Mouse (Mus musculus) testis, adult 2 months (tissue): ENCODE measurements around the gene Cask. TPM values are rescaled to one million over a fixed set of nuclear protein-coding genes. Genes with fewer than 3 reads are reported as not detected.

Experiments
- H3K27ac ChIP-seq: fragments of 200-500 bp; 2 replicates; pipeline ENCODE4 v1.5.1; 2012; ENCODE audit warnings: low read depth, low read length; ENCODE audit not compliant: control insufficient read depth, insufficient read depth
- H3K27me3 ChIP-seq: fragments of 200-500 bp; 2 replicates; pipeline ENCODE4 v1.6.1; 2012; ENCODE audit warnings: mild to moderate bottlenecking, low read length, moderate library complexity; ENCODE audit not compliant: control insufficient read depth, insufficient read depth
- H3K36me3 ChIP-seq: fragments of 200-500 bp; 2 replicates; pipeline ENCODE4 v1.6.1; 2012; ENCODE audit warnings: mild to moderate bottlenecking, low read length; ENCODE audit not compliant: control insufficient read depth, insufficient read depth
- H3K4me1 ChIP-seq: fragments of 200-500 bp; 2 replicates; pipeline ENCODE4 v1.6.1; 2012; ENCODE audit warnings: low read length; ENCODE audit not compliant: control insufficient read depth, insufficient read depth
- H3K4me3 ChIP-seq: fragments of 200-500 bp; 2 replicates; pipeline ENCODE4 v1.5.1; 2012; ENCODE audit warnings: low read depth, mild to moderate bottlenecking, low read length, moderate library complexity, mixed read lengths; ENCODE audit not compliant: control insufficient read depth
- CTCF ChIP-seq: fragments of 200-500 bp; IDR thresholded peaks from 2 replicates; pipeline ENCODE4 v1.5.1; 2012; ENCODE audit warnings: low read depth, mild to moderate bottlenecking, inconsistent platforms, low read length, moderate library complexity; ENCODE audit not compliant: control insufficient read depth, insufficient read depth, insufficient replicate concordance
- POLR2A ChIP-seq: fragments of 200-500 bp; IDR thresholded peaks from 2 replicates; pipeline ENCODE4 v1.6.1; 2012; ENCODE audit warnings: low read depth, mild to moderate bottlenecking, inconsistent platforms, low read length, moderate library complexity; ENCODE audit not compliant: control insufficient read depth
- polyA plus RNA-seq: library from polyadenylated mRNA; depleted of rRNA; stranded (reverse); fragments of >200 nt; gene quantifications from 2 replicates; pipeline ENCODE4 v1.2.3, GENCODE M21; 2012

The Cask gene
- polyA plus RNA-seq, 1 experiment, result 0.99 TPM

DNA sequence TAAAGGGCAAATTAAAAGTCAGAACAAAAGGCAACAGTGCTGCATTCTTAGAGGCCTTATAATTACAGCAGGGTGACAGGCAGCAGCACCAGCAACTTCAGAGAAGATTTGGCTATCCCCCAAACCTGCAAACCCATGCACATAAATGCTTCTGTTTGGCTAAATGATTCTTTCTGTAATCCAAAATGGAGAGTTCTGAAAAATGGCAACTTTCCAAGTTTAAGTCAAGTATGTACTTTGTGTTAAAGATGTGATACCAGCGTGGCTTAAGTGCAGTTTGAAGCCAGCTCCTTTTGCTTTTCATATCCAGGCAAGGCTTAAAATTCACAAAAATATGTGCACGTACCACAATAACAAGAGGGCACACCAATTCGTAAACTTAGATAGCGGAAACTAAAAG lies 299.6 kb downstream of the Cask start:
- Histone ChIP-seq H3K4me1 (no peaks in the 10 kb centered on the region), H3K36me3 (no peaks in the 10 kb centered on the region), H3K27ac (no peak overlapping the region), H3K27me3 (no peaks in the 10 kb centered on the region), H3K4me3 (no peak overlapping the region)
- no peak for TF ChIP-seq CTCF
- TF ChIP-seq POLR2A, result no peak

DNA sequence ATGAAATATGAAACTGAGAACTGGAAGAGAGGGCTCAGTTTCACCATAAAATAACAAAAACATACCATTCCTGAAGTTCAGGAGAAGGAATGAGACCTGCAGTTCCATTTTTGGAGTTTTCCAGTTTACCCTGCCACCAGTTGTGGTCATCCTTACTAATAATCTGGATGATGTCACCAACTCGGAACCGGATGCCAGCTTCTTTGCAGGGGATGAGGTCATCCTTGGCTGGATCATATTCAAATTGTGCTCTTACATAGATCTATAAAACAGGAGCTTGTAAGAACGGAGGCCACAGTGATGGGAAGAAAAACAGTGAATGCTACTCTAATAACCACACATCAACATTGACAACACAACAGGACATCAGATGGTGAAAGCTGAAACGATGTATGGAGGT lies 302.1 kb downstream of the Cask start:
- no peaks in the 10 kb centered on the region for H3K36me3 ChIP-seq
- H3K27ac ChIP-seq, result no peak overlapping the region
- H3K4me3 ChIP-seq, result no peak overlapping the region
- H3K27me3 ChIP-seq, result no peaks in the 10 kb centered on the region
- no peaks in the 10 kb centered on the region for H3K4me1 ChIP-seq
- TF ChIP-seq CTCF, result no peak
- no peak for TF ChIP-seq POLR2A

DNA sequence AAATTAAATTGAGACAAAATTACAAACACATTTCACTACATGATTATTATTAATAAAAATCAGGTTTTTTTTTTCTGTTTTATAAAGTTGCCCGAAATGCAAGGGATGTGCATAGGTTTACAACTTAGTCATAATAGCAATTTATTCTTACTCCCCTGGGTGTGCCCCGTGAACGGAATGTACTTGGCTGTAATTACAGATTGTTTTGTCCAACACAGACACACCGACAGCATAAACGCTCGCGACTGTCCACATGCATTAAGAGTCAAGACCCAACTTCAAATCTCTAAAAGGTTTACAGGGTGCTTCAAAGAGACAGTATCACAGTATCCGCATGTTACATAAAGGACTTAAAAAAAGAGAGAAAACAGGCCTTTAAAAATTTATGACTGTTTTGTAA lies 329.9 kb downstream of the Cask start:
- no peaks in the 10 kb centered on the region for H3K36me3 ChIP-seq
- H3K27me3 ChIP-seq, result no peaks in the 10 kb centered on the region
- H3K27ac ChIP-seq, result no peak overlapping the region
- H3K4me3 ChIP-seq, result no peak overlapping the region
- no peaks in the 10 kb centered on the region for H3K4me1 ChIP-seq
- TF ChIP-seq CTCF (no peak), POLR2A (no peak)

DNA sequence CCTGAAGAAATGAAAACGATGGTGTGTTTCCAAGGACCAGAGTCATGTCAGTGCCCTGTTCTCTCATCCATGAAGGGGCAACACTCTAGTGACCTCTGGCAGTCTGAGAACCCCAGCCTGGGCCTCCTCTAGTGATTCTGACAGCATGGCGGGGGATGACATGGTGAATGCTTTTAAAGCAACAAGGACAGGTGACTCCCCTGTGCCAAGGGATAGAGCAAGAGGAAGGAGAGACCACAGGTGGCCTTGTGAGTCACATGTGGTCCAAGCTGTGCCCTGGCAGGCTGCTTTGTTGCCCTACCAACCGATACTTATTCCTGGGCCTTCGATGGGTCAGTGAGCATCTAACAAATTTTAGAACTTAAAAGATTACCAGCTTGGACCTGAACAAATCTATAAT lies 330.6 kb downstream of the Cask start:
- Histone ChIP-seq H3K27ac (no peak overlapping the region), H3K36me3 (no peaks in the 10 kb centered on the region), H3K27me3 (no peaks in the 10 kb centered on the region), H3K4me3 (no peak overlapping the region), H3K4me1 (no peaks in the 10 kb centered on the region)
- TF ChIP-seq POLR2A, result no peak
- TF ChIP-seq CTCF, result no peak

DNA sequence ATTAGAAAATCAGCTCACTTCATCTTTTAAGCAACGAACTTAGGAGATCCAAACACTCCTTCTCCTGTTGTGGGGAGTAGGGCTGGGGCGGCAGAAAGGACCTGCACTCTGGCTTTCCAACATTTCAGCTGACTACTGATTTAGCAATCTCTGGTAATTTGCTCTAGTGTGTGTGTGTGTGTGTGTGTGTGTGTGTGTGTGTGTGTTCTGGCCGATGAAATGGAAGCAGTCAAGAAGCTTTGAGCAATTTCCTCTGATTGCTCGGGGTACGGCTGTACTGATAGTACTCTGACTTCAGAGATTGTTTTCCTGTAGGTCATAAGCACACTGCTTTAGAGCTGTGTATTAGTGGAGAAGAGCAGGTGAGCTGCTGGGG lies 331.8 kb downstream of the Cask start:
- Histone ChIP-seq H3K27ac (no peak overlapping the region), H3K4me1 (no peaks in the 10 kb centered on the region), H3K27me3 (no peaks in the 10 kb centered on the region), H3K4me3 (no peak overlapping the region), H3K36me3 (no peaks in the 10 kb centered on the region)
- TF ChIP-seq CTCF, result no peak
- no peak for TF ChIP-seq POLR2A

DNA sequence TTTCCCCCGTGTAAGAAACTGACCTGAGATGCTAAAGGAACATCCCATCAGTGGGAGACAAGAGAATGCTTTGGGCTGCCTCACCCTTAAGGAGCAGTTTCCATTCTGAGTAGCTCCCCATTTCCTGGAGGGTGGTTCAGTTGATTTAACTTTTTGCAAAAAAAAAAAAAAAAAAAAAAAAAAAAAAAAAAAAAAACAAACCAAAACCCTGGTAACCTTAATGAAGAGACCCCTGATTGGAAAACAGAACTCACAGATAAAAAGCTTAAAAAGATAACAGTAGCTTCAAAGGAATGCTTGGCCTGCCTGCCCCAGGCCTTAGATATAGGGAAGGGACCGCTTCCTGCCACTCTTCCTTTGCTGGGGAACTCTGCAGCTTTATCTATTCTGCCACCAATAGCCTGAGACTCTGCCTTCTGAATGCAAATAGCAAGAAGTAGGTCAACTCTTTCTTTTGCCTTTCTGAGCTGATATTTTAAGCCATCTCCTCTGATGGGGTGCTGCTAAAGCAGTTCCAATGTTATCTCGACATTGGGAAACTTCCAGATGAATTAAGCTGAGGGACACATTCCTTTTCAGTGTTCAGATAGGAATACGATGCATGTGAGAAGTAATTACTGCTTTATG lies 332.3 kb downstream of the Cask start:
- H3K27me3 ChIP-seq, result no peaks in the 10 kb centered on the region
- no peak overlapping the region for H3K4me3 ChIP-seq
- no peak for TF ChIP-seq CTCF
- no peak for TF ChIP-seq POLR2A
- no peaks in the 10 kb centered on the region for H3K4me1 ChIP-seq
- no peaks in the 10 kb centered on the region for H3K36me3 ChIP-seq
- H3K27ac ChIP-seq, result no peak overlapping the region

DNA sequence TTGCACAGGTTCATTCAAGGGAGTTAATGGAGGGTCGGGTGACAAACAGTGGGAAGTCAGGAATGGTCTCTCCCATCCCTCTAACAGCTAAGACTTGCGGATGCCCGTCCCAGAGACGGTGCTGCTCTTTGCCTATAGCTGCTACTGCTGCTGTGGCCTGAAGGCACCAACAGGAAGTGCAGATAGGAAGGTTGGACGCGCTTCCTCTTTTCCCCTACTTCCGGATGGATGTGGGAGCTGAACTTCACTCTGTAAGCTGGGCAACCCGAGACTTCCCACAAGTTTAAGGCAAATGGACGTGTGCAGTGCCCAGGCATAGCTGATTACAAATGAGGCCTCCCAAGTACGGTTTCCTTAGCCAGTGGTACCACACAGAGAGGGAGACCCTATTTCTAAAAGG lies 333.1 kb downstream of the Cask start:
- H3K27ac ChIP-seq, result no peak overlapping the region
- no peaks in the 10 kb centered on the region for H3K27me3 ChIP-seq
- H3K36me3 ChIP-seq, result no peaks in the 10 kb centered on the region
- no peaks in the 10 kb centered on the region for H3K4me1 ChIP-seq
- TF ChIP-seq POLR2A, result no peak
- no peak for TF ChIP-seq CTCF
- H3K4me3 ChIP-seq, result no peak overlapping the region

DNA sequence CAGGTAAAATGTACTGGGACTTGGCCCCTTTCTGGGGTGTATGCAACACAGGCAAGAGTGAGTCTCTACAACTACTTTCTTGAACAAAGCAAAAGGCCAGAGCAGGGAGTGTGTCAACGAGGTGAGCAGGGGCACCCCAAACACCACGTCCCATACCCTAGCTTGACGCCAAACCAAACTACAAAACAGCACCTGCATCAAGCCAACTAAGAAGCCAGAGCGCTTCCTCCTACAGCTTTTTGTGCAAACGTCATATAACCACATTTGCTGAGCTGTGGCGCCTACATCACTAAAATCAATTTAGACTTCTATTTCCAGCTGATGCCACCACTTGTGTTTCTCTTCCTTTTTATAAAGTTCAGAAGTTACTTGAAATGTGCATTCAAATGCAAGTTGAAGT lies 334.7 kb downstream of the Cask start:
- no peaks in the 10 kb centered on the region for H3K4me1 ChIP-seq
- H3K27me3 ChIP-seq, result no peaks in the 10 kb centered on the region
- TF ChIP-seq CTCF, result no peak
- no peak for TF ChIP-seq POLR2A
- H3K36me3 ChIP-seq, result no peaks in the 10 kb centered on the region
- H3K27ac ChIP-seq, result no peak overlapping the region
- H3K4me3 ChIP-seq, result 0 out of 2 replicates have a peak overlapping the region, but pooled peaks have one; percentile 16
